Mouse (Mus musculus) kidney, embryonic 15.5 days (tissue): ENCODE results near the gene Hltf. TPM values are rescaled to one million over a fixed set of nuclear protein-coding genes. Genes with fewer than 3 reads are reported as not detected.
"Not testable (repeated sequence)": the region's sequence is repeated elsewhere in the genome, so short reads cannot be mapped to it uniquely, and the experiment has no call there.

ENCODE experiments used
- ATAC-seq: fragments of 200-750 bp; cut with Nextera tagmentation; replicated peaks from 2 replicates; pipeline ENCODE4 v1.8.0; 2017; ENCODE audit warnings: moderate TSS enrichment; ENCODE audit not compliant: low FRiP score
- H3K27ac ChIP-seq: fragments of 300-500 bp; sonication (generic); 2 replicates; pipeline ENCODE4 v1.5.1; 2015; ENCODE audit warnings: mild to moderate bottlenecking, inconsistent platforms
- H3K27me3 ChIP-seq: fragments of 300-500 bp; sonication (generic); 2 replicates; pipeline ENCODE4 v1.6.1; 2015; ENCODE audit warnings: inconsistent platforms
- H3K36me3 ChIP-seq: fragments of 300-500 bp; sonication (generic); 2 replicates; pipeline ENCODE4 v1.6.1; 2015; ENCODE audit warnings: inconsistent platforms
- H3K4me1 ChIP-seq: fragments of 300-500 bp; sonication (generic); 2 replicates; pipeline ENCODE4 v1.6.1; 2015; ENCODE audit warnings: inconsistent platforms
- H3K4me2 ChIP-seq: fragments of 300-500 bp; sonication (generic); 2 replicates; pipeline ENCODE4 v1.6.1; 2015; ENCODE audit warnings: moderate library complexity, mild to moderate bottlenecking, inconsistent platforms
- H3K4me3 ChIP-seq: fragments of 300-500 bp; sonication (generic); replicated peaks from 2 replicates; pipeline ENCODE4 v1.5.1; 2015; ENCODE audit warnings: mild to moderate bottlenecking, inconsistent platforms
- H3K9ac ChIP-seq: fragments of 300-500 bp; sonication (generic); 2 replicates; pipeline ENCODE4 v1.6.1; 2015; ENCODE audit warnings: mild to moderate bottlenecking, inconsistent platforms
- H3K9me3 ChIP-seq: fragments of 300-500 bp; sonication (generic); replicated peaks from 2 replicates; pipeline ENCODE4 v1.6.1; 2016; ENCODE audit warnings: inconsistent platforms
- WGBS: fragments of 180-500 bp; shearing (Covaris S2); methylation state at CpG from one replicate; pipeline ENCODE4 v1.1.7; 2015; ENCODE audit warnings: mixed read lengths; 5-methylcytosine and 5-hydroxymethylcytosine counted together
- polyA plus RNA-seq: library from polyadenylated mRNA; unstranded; fragments of >200 nt; fragmentation: Nextera tagmentation; extraction: Ambion mirVana; gene quantifications from 2 replicates; pipeline ENCODE4 v1.2.1, GENCODE M21; 2015

Hltf gene
- polyA plus RNA-seq, 1 experiment from 2014 or later = 17.7 TPM

GRCm38 (mm10) chr3:20108881-20109280 is 51.3 kb downstream of the Hltf start:
- no peak overlapping the region for H3K4me2 ChIP-seq
- no peaks in the 10 kb centered on the region for H3K27me3 ChIP-seq
- H3K36me3 ChIP-seq = peaks cover 45% of the 10 kb centered on the region
- no peaks in the 10 kb centered on the region for H3K4me1 ChIP-seq
- no peak overlapping the region for H3K27ac ChIP-seq
- H3K9ac ChIP-seq = no peak overlapping the region
- H3K9me3 ChIP-seq = no peaks in the 10 kb centered on the region
- no peak for ATAC-seq
- H3K4me3 ChIP-seq = no peak overlapping the region
- 86% methylated on average over 5 of the region's 5 CpGs for WGBS

- Histone ChIP-seq H3K9ac (no peak overlapping the region), H3K4me1 (no peaks in the 10 kb centered on the region), H3K27ac (no peak overlapping the region), H3K9me3 (no peaks in the 10 kb centered on the region), H3K4me3 (no peak overlapping the region), H3K27me3 (no peaks in the 10 kb centered on the region), H3K4me2 (no peak overlapping the region), H3K36me3 (peaks cover 49% of the 10 kb centered on the region)
- WGBS = 96% methylated on average over 2 of the region's 2 CpGs
- ATAC-seq = no peak
These were observed 54.3 kb downstream of the Hltf start for GRCm38 (mm10) chr3:20111913-20112312.

- no peaks in the 10 kb centered on the region for H3K9me3 ChIP-seq
- H3K36me3 ChIP-seq = peaks cover 24% of the 10 kb centered on the region; the same call in 1 of the 2 replicates
- no peak overlapping the region for H3K27ac ChIP-seq
- no peaks in the 10 kb centered on the region for H3K27me3 ChIP-seq
- H3K4me1 ChIP-seq = no peaks in the 10 kb centered on the region
- no peak overlapping the region for H3K9ac ChIP-seq
- WGBS = 90% methylated on average over 19 of the region's 19 CpGs
- no peak for ATAC-seq
- no peak overlapping the region for H3K4me3 ChIP-seq
- no peak overlapping the region for H3K4me2 ChIP-seq
These were observed 61.5 kb downstream of the Hltf start for GRCm38 (mm10) chr3:20119044-20119591.

GRCm38 (mm10) chr3:20119686-20120244 is 62.2 kb downstream of the Hltf start:
- Histone ChIP-seq H3K4me3 (no peak overlapping the region), H3K4me1 (no peaks in the 10 kb centered on the region), H3K4me2 (no peak overlapping the region), H3K9ac (no peak overlapping the region), H3K27me3 (no peaks in the 10 kb centered on the region), H3K27ac (no peak overlapping the region), H3K9me3 (no peaks in the 10 kb centered on the region), H3K36me3 (peaks cover 24% of the 10 kb centered on the region; the same call in 1 of the 2 replicates)
- peak; percentile 56; the same call in 1 of the 2 replicates for ATAC-seq
- 61% methylated on average over 4 of the region's 4 CpGs for WGBS

GRCm38 (mm10) chr3:20121582-20121981 is 64.0 kb downstream of the Hltf start:
- not testable (repeated sequence) for H3K9me3 ChIP-seq, H3K4me2 ChIP-seq, H3K4me3 ChIP-seq, H3K27me3 ChIP-seq, ATAC-seq, H3K4me1 ChIP-seq, H3K27ac ChIP-seq, H3K9ac ChIP-seq
- WGBS = 93% methylated on average over 5 of the region's 5 CpGs
- peaks cover 22% of the 10 kb centered on the region; the same call in 1 of the 2 replicates for H3K36me3 ChIP-seq

- Histone ChIP-seq H3K4me1 (no peaks in the 10 kb centered on the region), H3K9ac (no peak overlapping the region), H3K4me2 (no peak overlapping the region), H3K4me3 (no peak overlapping the region), H3K27ac (no peak overlapping the region), H3K36me3 (0 out of 2 replicates have a peak, but pooled peaks cover 9% of the 10 kb centered on the region), H3K27me3 (no peaks in the 10 kb centered on the region), H3K9me3 (no peaks in the 10 kb centered on the region)
- ATAC-seq = no peak
- 94% methylated on average over 5 of the region's 5 CpGs for WGBS
These were observed 68.0 kb downstream of the Hltf start for GRCm38 (mm10) chr3:20125604-20126003.

GRCm38 (mm10) chr3:20127047-20127595 is 69.5 kb downstream of the Hltf start:
- H3K9ac ChIP-seq = no peak overlapping the region
- H3K4me3 ChIP-seq = no peak overlapping the region
- 80% methylated on average over 2 of the region's 2 CpGs for WGBS
- H3K27ac ChIP-seq = no peak overlapping the region
- no peak for ATAC-seq
- H3K4me2 ChIP-seq = no peak overlapping the region
- H3K27me3 ChIP-seq = no peaks in the 10 kb centered on the region
- no peaks in the 10 kb centered on the region for H3K4me1 ChIP-seq
- H3K9me3 ChIP-seq = no peaks in the 10 kb centered on the region
- 0 out of 2 replicates have a peak, but pooled peaks cover 6% of the 10 kb centered on the region for H3K36me3 ChIP-seq

- no peak overlapping the region for H3K4me2 ChIP-seq
- no peaks in the 10 kb centered on the region for H3K9me3 ChIP-seq
- H3K4me3 ChIP-seq = no peak overlapping the region
- 92% methylated on average over 5 of the region's 5 CpGs for WGBS
- no peak for ATAC-seq
- no peaks in the 10 kb centered on the region for H3K27me3 ChIP-seq
- H3K9ac ChIP-seq = no peak overlapping the region
- no peak overlapping the region for H3K27ac ChIP-seq
- no peaks in the 10 kb centered on the region for H3K4me1 ChIP-seq
- no peaks in the 10 kb centered on the region for H3K36me3 ChIP-seq
These were observed 71.9 kb downstream of the Hltf start for GRCm38 (mm10) chr3:20129491-20129890.

- no peaks in the 10 kb centered on the region for H3K36me3 ChIP-seq
- no peaks in the 10 kb centered on the region for H3K4me1 ChIP-seq
- no peak overlapping the region for H3K9ac ChIP-seq
- H3K27me3 ChIP-seq = no peaks in the 10 kb centered on the region
- no peak overlapping the region for H3K27ac ChIP-seq
- H3K4me2 ChIP-seq = no peak overlapping the region
- WGBS = 86% methylated on average over 8 of the region's 8 CpGs
- no peak; the same call in 1 of the 2 replicates for ATAC-seq
- no peak overlapping the region for H3K4me3 ChIP-seq
- no peaks in the 10 kb centered on the region for H3K9me3 ChIP-seq
These were observed 73.1 kb downstream of the Hltf start for GRCm38 (mm10) chr3:20130456-20131349.

GRCm38 (mm10) chr3:20131350-20131720 is 73.7 kb downstream of the Hltf start:
- H3K9ac ChIP-seq = no peak overlapping the region
- no peak for ATAC-seq

GRCm38 (mm10) chr3:20132731-20133130 is 75.1 kb downstream of the Hltf start:
- no peak overlapping the region for H3K9ac ChIP-seq
- no peak overlapping the region for H3K4me3 ChIP-seq
- no peaks in the 10 kb centered on the region for H3K9me3 ChIP-seq
- 72% methylated on average over 1 of the region's 1 CpGs for WGBS
- no peak overlapping the region for H3K4me2 ChIP-seq
- H3K27ac ChIP-seq = no peak overlapping the region
- no peaks in the 10 kb centered on the region for H3K4me1 ChIP-seq
- H3K36me3 ChIP-seq = peaks cover 6% of the 10 kb centered on the region; the same call in 1 of the 2 replicates
- no peak for ATAC-seq
- no peaks in the 10 kb centered on the region for H3K27me3 ChIP-seq

More at GRCm38 (mm10) chr3:20131350-20131720, 73.7 kb downstream of the Hltf start:
- 80% methylated on average over 2 of the region's 2 CpGs for WGBS
- H3K4me2 ChIP-seq = no peak overlapping the region
- no peaks in the 10 kb centered on the region for H3K9me3 ChIP-seq
- no peaks in the 10 kb centered on the region for H3K27me3 ChIP-seq
- H3K27ac ChIP-seq = no peak overlapping the region
- H3K36me3 ChIP-seq = 0 out of 2 replicates have a peak, but pooled peaks cover 4% of the 10 kb centered on the region
- H3K4me1 ChIP-seq = no peaks in the 10 kb centered on the region
- no peak overlapping the region for H3K4me3 ChIP-seq

GRCm38 (mm10) chr3:20133745-20134144 is 76.1 kb downstream of the Hltf start:
- no peak for ATAC-seq
- 73% methylated on average over 1 of the region's 1 CpGs for WGBS
- no peak overlapping the region for H3K27ac ChIP-seq

More at GRCm38 (mm10) chr3:20133745-20134144, 76.1 kb downstream of the Hltf start:
- Histone ChIP-seq H3K36me3 (peaks cover 8% of the 10 kb centered on the region; the same call in 1 of the 2 replicates), H3K9ac (no peak overlapping the region), H3K27me3 (no peaks in the 10 kb centered on the region), H3K4me2 (no peak overlapping the region), H3K4me1 (no peaks in the 10 kb centered on the region), H3K9me3 (no peaks in the 10 kb centered on the region), H3K4me3 (no peak overlapping the region)
